Mouse (Mus musculus) retina, postnatal 1 day (tissue): Measurements from ENCODE around the gene Spry2.

Experiments
- DNase-seq: peaks from one replicate; pipeline ENCODE4 v3.0.0-alpha.2; 2012

The Spry2 gene

DNA sequence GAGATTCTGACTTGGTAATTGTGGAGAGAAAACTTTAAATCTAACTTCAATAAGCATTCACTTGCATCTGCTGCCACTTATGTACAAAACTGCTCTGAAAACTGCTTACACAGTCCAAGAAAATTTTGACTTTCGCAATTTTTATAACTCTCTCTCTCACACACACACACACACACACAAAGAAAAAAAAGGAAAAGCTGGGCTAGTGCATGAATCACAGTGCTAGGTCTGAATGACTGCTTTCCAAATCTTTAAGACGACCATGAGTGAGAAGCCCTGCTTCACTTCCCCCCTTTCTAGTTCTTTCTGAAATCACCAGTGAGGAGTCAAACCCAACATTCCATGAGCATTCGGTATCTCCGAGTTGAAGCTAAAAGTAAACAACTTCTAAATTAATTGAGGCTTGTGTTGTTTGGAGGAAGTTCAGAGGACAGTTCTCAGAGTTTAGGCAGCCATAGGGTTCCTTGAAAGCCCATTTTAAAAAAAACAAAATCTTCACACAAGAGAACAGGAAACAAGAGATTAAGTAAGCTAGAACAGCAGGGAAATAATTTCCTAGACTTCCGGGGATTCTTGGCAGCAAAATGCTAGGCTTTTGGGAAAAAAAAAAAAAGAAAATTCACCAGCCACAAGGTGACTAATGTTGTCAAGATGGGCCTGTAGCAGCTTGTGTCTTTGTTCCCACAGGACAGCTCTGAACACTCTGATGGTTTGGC, 5.9 kb downstream of the Spry2 start:
- no peak for DNase-seq

GRCm38 (mm10) chr14:105886643-105887374, 9.8 kb downstream of the Spry2 start:
- DNase-seq, result no peak

DNA sequence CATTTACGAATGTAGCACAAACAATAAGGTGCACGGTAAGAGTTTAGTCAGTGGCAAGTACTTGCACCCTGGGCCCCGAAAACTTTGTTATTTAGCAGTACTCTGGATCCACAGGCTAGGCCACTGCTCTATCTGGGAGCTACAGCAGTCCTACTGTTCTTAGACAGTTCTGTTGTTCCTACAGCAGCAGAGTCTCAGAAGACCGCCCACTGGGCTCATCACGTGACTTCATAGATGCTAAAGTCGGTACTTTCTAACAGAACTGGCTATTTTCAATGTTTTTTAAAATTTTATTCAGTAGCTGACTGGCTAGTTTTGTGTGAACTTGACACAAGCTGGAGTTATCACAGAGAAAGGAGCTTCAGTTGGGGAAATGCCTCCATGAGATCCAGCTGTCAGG, 11.4 kb downstream of the Spry2 start:
- no peak for DNase-seq

DNA sequence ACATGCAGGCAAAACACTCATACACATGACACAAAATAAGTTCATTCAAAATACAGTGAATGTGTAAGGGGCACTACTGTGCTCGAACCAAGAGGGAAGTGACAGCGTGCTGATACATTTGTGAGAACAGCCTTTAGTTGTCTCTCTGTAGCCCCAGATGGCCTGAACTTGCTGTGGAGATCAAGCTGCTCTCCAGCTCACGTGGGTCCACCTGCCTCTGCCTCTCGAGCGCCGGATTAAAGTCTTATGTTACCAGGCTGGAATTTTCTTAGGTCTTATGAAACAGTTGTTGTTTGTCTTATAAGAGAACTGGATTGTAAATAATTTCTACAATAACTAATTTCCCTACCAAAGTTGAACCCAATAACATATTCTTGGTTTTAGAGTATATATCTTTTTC, 13.4 kb downstream of the Spry2 start:
- no peak for DNase-seq

- no peak for DNase-seq
Observed at GRCm38 (mm10) chr14:105878359-105878758, 18.3 kb downstream of the Spry2 start.

GRCm38 (mm10) chr14:105876375-105876774, 20.2 kb downstream of the Spry2 start:
- DNase-seq, result no peak

DNA sequence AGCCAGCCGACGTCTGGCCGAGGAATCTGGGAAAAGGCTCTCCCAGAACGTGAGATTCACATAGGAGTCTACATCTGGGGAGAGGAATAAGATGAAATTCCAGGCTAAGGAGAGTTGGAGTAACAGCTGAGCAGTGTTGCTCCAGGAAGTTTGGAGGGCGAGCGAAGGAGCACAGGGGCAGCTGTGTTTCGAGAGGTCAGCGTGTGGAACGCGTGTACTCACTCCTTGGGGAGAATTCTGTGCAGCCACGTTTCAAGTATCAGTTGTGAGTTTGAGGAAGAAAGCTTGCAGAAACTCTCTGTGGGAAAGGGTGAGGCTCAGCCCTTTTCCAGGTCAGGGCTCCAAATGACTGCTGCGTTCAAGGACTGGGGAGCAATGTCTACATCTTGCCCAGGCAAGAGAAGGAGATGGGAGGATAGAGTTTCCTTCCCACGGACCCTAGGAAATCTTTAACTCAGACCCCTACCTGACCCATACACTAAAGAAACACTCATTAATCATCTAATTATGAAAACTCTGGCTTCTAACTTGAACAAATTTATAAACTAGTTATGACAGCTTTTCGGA, 26.2 kb downstream of the Spry2 start:
- no peak for DNase-seq

- no peak for DNase-seq
Observed at GRCm38 (mm10) chr14:105865381-105865938, 31.2 kb downstream of the Spry2 start.

GRCm38 (mm10) chr14:105862199-105862598, 34.4 kb downstream of the Spry2 start:
- no peak for DNase-seq

GRCm38 (mm10) chr14:105860920-105861319, 35.7 kb downstream of the Spry2 start:
- DNase-seq, result no peak

DNA sequence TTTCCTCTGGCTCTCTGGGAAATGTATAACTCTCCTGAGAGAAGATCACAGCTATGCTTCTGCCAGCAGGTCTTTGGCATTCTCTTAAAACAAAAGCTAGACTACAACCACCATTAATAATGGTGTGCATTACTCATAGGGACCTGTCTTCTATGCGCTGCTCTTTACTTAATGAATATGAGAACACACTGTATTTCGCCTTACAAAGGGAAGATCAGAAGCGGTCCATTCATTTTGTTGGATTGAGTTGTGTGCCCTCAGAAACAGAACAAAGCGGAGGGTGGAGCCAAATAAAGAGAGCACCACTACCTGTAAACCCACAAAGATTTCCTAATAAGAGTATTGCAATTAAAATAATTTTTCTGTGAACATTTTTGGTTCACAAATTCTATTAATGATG, 36.3 kb downstream of the Spry2 start:
- no peak for DNase-seq

- DNase-seq, result no peak
Observed at GRCm38 (mm10) chr14:105859876-105860275, 36.7 kb downstream of the Spry2 start.

DNA sequence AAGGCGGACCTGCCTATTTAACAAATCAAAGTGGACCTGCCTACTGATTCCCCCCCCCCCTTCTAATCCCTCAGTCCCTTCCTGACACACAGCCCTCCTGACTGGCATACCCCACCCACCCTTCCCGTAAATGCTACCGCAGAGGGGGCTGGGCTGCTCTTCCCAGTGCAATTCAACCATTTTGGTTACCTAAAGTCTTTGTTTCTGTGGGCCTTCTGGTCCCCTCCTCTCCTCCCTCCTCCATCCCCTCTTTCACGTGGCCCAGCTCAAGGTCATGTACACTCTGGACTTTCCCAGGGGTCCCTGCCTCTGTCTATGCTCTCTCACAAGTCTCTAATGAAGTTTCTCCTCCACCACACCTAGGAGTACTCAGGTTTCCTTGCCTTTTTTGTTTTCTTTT, 37.3 kb downstream of the Spry2 start:
- DNase-seq, result no peak

- no peak for DNase-seq
Observed at GRCm38 (mm10) chr14:105858935-105859334, 37.7 kb downstream of the Spry2 start.

DNA sequence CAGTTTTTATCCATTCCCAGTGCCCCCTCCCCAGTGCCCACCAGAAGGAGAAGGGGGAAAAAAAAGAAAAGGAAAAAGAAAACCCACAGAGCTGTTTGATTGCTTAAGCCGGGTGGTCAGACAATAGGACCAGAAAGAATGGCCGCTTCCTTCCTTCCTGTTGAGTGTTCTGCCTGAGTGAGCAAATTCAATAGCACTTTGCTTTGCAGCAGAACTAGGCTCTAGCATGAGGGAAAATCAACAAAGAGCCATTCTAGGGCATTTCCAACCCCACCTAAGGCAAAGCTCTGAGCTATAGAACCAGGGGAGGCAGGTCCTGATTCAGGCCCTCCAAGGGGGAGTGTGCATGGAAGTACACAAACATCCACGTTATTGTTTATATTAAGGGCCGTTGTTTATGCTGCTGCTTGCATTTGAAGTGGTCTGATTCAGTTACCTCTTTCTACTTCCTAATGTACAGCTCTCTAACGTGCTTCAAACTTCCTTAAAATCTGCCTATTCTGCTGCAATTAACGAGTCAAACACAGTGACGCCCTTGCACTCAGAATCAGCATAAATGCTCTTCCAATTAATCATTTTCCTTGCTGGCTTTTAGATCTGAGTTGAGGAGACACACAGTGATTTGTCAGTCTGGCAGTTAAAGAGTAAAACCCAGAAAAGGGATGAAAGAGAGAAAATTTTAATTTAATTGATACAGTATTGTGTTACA, 45.1 kb downstream of the Spry2 start:
- peak; percentile 96 for DNase-seq
